Mouse (Mus musculus): ENCODE data around the gene Rbp2. TPM values are rescaled to one million over a fixed set of nuclear protein-coding genes. Genes with fewer than 3 reads are reported as not detected.

Gene Rbp2
- polyA plus RNA-seq, 1 experiment: not detected

- Histone ChIP-seq H3K4me1 (ENCODE audit: control insufficient read depth, insufficient read depth, low read length) (peaks cover 4% of the 10 kb centered on the region), H3K36me3 (ENCODE audit: control insufficient read depth, insufficient read depth, low read length) (no peaks in the 10 kb centered on the region), H3K4me3 (ENCODE audit: control insufficient read depth, low read depth, low read length) (no peak overlapping the region), H3K27ac (ENCODE audit: control insufficient read depth, insufficient read depth, low read depth, low read length) (no peak overlapping the region), H3K27me3 (ENCODE audit: control insufficient read depth, insufficient read depth, low read length) (no peaks in the 10 kb centered on the region)
- TF ChIP-seq CTCF (IDR thresholded peaks at IDR 0.05; ENCODE audit: control insufficient read depth, insufficient read depth, insufficient replicate concordance, low read depth, low read length) (peak; percentile 5; the same call in 1 of the 2 replicates), POLR2A (IDR thresholded peaks at IDR 0.05; ENCODE audit: control insufficient read depth, low read depth, low read length) (no peak)
Measured at GRCm38 (mm10) chr9:98535763-98536162, 49.8 kb downstream of the Rbp2 start.

- Histone ChIP-seq H3K27ac (ENCODE audit: control insufficient read depth, insufficient read depth, low read depth, low read length) (peak overlapping the region; percentile 75), H3K27me3 (ENCODE audit: control insufficient read depth, insufficient read depth, low read length) (no peaks in the 10 kb centered on the region), H3K4me1 (ENCODE audit: control insufficient read depth, insufficient read depth, low read length) (peaks cover 4% of the 10 kb centered on the region), H3K4me3 (ENCODE audit: control insufficient read depth, low read depth, low read length) (peak overlapping the region; percentile 28), H3K36me3 (ENCODE audit: control insufficient read depth, insufficient read depth, low read length) (no peaks in the 10 kb centered on the region)
- no peak for TF ChIP-seq POLR2A (IDR thresholded peaks at IDR 0.05; ENCODE audit: control insufficient read depth, low read depth, low read length)
Measured at GRCm38 (mm10) chr9:98538017-98538712, 52.2 kb downstream of the Rbp2 start.

GRCm38 (mm10) chr9:98538713-98539360 lies 52.9 kb downstream of the Rbp2 start:
- no peaks in the 10 kb centered on the region for H3K27me3 ChIP-seq (ENCODE audit: control insufficient read depth, insufficient read depth, low read length)
- peaks cover 4% of the 10 kb centered on the region for H3K4me1 ChIP-seq (ENCODE audit: control insufficient read depth, insufficient read depth, low read length)
- no peak for TF ChIP-seq CTCF (IDR thresholded peaks at IDR 0.05; ENCODE audit: control insufficient read depth, insufficient read depth, insufficient replicate concordance, low read depth, low read length)
- TF ChIP-seq POLR2A (IDR thresholded peaks at IDR 0.05; ENCODE audit: control insufficient read depth, low read depth, low read length): no peak
- peak overlapping the region; percentile 60 for H3K4me3 ChIP-seq (ENCODE audit: control insufficient read depth, low read depth, low read length)
- peak overlapping the region; percentile 21; the same call in 1 of the 2 replicates for H3K27ac ChIP-seq (ENCODE audit: control insufficient read depth, insufficient read depth, low read depth, low read length)
- H3K36me3 ChIP-seq (ENCODE audit: control insufficient read depth, insufficient read depth, low read length): no peaks in the 10 kb centered on the region

GRCm38 (mm10) chr9:98544042-98544441 lies 58.1 kb downstream of the Rbp2 start:
- Histone ChIP-seq H3K27me3 (ENCODE audit: control insufficient read depth, insufficient read depth, low read length) (no peaks in the 10 kb centered on the region), H3K4me1 (ENCODE audit: control insufficient read depth, insufficient read depth, low read length) (no peaks in the 10 kb centered on the region), H3K4me3 (ENCODE audit: control insufficient read depth, low read depth, low read length) (no peak overlapping the region), H3K36me3 (ENCODE audit: control insufficient read depth, insufficient read depth, low read length) (no peaks in the 10 kb centered on the region), H3K27ac (ENCODE audit: control insufficient read depth, insufficient read depth, low read depth, low read length) (no peak overlapping the region)
- no peak for TF ChIP-seq POLR2A (IDR thresholded peaks at IDR 0.05; ENCODE audit: control insufficient read depth, low read depth, low read length)
- TF ChIP-seq CTCF (IDR thresholded peaks at IDR 0.05; ENCODE audit: control insufficient read depth, insufficient read depth, insufficient replicate concordance, low read depth, low read length): no peak

Other genes starting within 250 kb of the Rbp2 start
- gene Nmnat3, start 198.7 kb upstream of the Rbp2 start, polyA plus RNA-seq (2012; rRNA removed): 54.8 and 80.9 TPM in 2 replicates
- gene Rbp1, start 63.2 kb upstream of the Rbp2 start, polyA plus RNA-seq (2012; rRNA removed): 3.2 and 4.3 TPM in 2 replicates
- 22.2 and 23.3 TPM in 2 replicates for gene Copb2, start 77.6 kb downstream of the Rbp2 start, polyA plus RNA-seq (2012; rRNA removed)
- 20.9 and 23.2 TPM in 2 replicates for gene Mrps22, start 115.5 kb downstream of the Rbp2 start, polyA plus RNA-seq (2012; rRNA removed)